Mouse (Mus musculus) Patski (cell line): ENCODE measurements at regions not wholly inside any gene's neighbourhood (a gene's known extent, or its start where the extent isn't known, plus 50 kb on each side); places are given as distances from the start of the nearest gene placed in this dataset.
"Not testable (repeated sequence)": the region's sequence is repeated elsewhere in the genome, so short reads cannot be mapped to it uniquely, and the experiment has no call there.

Source experiments
- ATAC-seq: fragments of 100-300 bp; one replicate; pipeline ENCODE4 v1.8.0; 2021
- CTCF ChIA-PET: fragments of 350-600 bp; sonication (Branson Sonifier 250); formaldehyde crosslinking; loops from one replicate; lab custom pipeline; 2022; ENCODE audit warnings: inconsistent platforms; lab: Charles Lee
- POLR2A ChIA-PET: fragments of 350-600 bp; sonication (Branson Sonifier 250); formaldehyde crosslinking; loops from one replicate; lab custom pipeline; 2022; ENCODE audit warnings: antibody characterized with exemption, inconsistent platforms; lab: Charles Lee
- DNase-seq: peaks from one replicate; pipeline ENCODE4 v3.0.0-alpha.2; 2011; ENCODE audit warnings: low read depth, low spot score
- H3K27me3 ChIP-seq: fragments of 371-371 bp; one replicate; pipeline ENCODE4 v1.5.1; 2021
- CTCF ChIP-seq: fragments of 100-300 bp; IDR thresholded peaks from one replicate; pipeline ENCODE4 v1.5.1; 2021
- in situ Hi-C: fragments of 300-500 bp; cut with MboI; formaldehyde crosslinking; loops from 3 replicates; pipeline ENCODE4 v1.11.1; 2018; ENCODE audit warnings: low pct_unique_long_range_greater_than_20kb, mixed read lengths

GRCm38 (mm10) chr11:12535063-12535462 lies 70.3 kb upstream of the Cobl start:
- no peaks in the 10 kb centered on the region for H3K27me3 ChIP-seq
- peak; percentile 56 for DNase-seq
- ChIA-PET CTCF (interaction anchor here (1.3 to 1.6 kb wide), 2 partner anchors 162 kb away, joined by 6 read pairs; no protein-coding TSS in a partner anchor), POLR2A (no interaction called here)
- TF ChIP-seq CTCF, result peak; percentile 15
- peak; percentile 85 for ATAC-seq
- in situ Hi-C loops, result loop anchor here (10.0 kb wide), 1 partner anchor 460 kb away; no protein-coding TSS in a partner anchor

GRCm38 (mm10) chr11:12532288-12532687 lies 67.5 kb upstream of the Cobl start:
- peak; percentile 87 for TF ChIP-seq CTCF
- POLR2A ChIA-PET, result interaction anchor here (1.0 kb wide), 1 partner anchor 157 kb away, joined by 4 read pairs; no protein-coding TSS in a partner anchor

GRCm38 (mm10) chr11:12522063-12522462 lies 57.3 kb upstream of the Cobl start:
- in situ Hi-C loops, ATAC-seq: not testable (repeated sequence)

More at GRCm38 (mm10) chr11:12532288-12532687, 67.5 kb upstream of the Cobl start:
- peak; percentile 51 for DNase-seq
- no peaks in the 10 kb centered on the region for H3K27me3 ChIP-seq
- in situ Hi-C loops, result loop anchor here (10.0 kb wide), 1 partner anchor 457 kb away; no protein-coding TSS in a partner anchor
- peak; percentile 91 for ATAC-seq
- CTCF ChIA-PET, result interaction anchor here (0.7 to 3.6 kb wide), 22 partner anchors 8 to 228 kb away, joined by 3 to 41 read pairs (median 4); no protein-coding TSS in a partner anchor

GRCm38 (mm10) chr11:12521286-12521685 lies 56.5 kb upstream of the Cobl start:
- POLR2A ChIA-PET, result no interaction called here
- H3K27me3 ChIP-seq, result no peaks in the 10 kb centered on the region
- ATAC-seq (no peak), DNase-seq (no peak)
- no peak for TF ChIP-seq CTCF
- in situ Hi-C loops, result no loop called here
- CTCF ChIA-PET, result interaction anchor here (1.0 to 1.8 kb wide), 4 partner anchors 10 to 148 kb away, joined by 3 to 5 read pairs (median 4); no protein-coding TSS in a partner anchor

More at GRCm38 (mm10) chr11:12522063-12522462, 57.3 kb upstream of the Cobl start:
- POLR2A ChIA-PET, H3K27me3 ChIP-seq, DNase-seq: not testable (repeated sequence)
- CTCF ChIA-PET, result interaction anchor here (0.8 kb wide), 1 partner anchor 148 kb away, joined by 3 read pairs; no protein-coding TSS in a partner anchor

- CTCF ChIA-PET, result interaction anchor here (1.1 kb wide), 1 partner anchor 144 kb away, joined by 3 read pairs; no protein-coding TSS in a partner anchor
- no peak for ATAC-seq
- POLR2A ChIA-PET, result no interaction called here
- no peak for DNase-seq
- in situ Hi-C loops, result no loop called here
- no peaks in the 10 kb centered on the region for H3K27me3 ChIP-seq
- TF ChIP-seq CTCF, result peak; percentile 31
Measured at GRCm38 (mm10) chr11:12516374-12516773, 51.6 kb upstream of the Cobl start.
